Mouse (Mus musculus) telencephalon, adult 2 months (tissue): ENCODE data around the gene Mthfd1l.

Experiments used
- DNase-seq: peaks from one replicate; pipeline ENCODE4 v3.0.0-alpha.2; 2011; ENCODE audit warnings: low read depth, low spot score

Gene Mthfd1l

GRCm38 (mm10) chr10:3976623-3977010, 3.7 kb downstream of the Mthfd1l start:
- DNase-seq, result no peak

- DNase-seq, result no peak
Observed at GRCm38 (mm10) chr10:3978326-3978725, 5.4 kb downstream of the Mthfd1l start.

- no peak for DNase-seq
Observed at GRCm38 (mm10) chr10:3978792-3979488, 6.0 kb downstream of the Mthfd1l start.

- no peak for DNase-seq
Observed at GRCm38 (mm10) chr10:3980231-3980630, 7.3 kb downstream of the Mthfd1l start.

DNA sequence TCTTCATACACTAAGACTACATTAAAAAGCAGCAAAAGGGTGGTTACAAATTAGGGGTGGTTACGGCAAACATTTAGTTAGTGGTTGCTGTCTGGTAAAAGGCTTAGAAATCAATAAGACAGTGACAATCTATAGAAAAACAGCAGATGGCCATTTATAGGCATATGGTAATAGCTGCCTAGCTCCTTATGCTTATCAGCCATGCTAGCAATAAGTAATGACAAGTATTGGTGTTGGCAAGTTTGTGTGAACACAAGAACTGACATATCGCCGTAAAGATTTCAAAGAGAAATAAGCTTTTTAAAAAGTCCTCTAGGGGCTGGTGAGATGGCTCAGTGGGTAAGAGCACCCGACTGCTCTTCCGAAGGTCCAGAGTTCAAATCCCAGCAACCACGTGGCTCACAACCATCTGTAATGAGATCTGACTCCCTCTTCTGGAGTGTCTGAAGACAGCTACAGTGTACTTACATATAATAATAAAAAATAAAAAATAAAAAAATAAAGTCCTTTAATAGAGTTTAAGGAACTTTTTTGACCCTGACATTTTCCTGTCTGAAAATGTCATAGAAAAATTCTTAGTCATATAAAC, 17.5 kb downstream of the Mthfd1l start:
- no peak for DNase-seq

- no peak for DNase-seq
Observed at GRCm38 (mm10) chr10:3993365-3994102, 20.6 kb downstream of the Mthfd1l start.

GRCm38 (mm10) chr10:3995277-3995676, 22.4 kb downstream of the Mthfd1l start:
- no peak for DNase-seq

- peak; percentile 69 for DNase-seq
Observed at GRCm38 (mm10) chr10:3996170-3996876, 23.4 kb downstream of the Mthfd1l start.

DNA sequence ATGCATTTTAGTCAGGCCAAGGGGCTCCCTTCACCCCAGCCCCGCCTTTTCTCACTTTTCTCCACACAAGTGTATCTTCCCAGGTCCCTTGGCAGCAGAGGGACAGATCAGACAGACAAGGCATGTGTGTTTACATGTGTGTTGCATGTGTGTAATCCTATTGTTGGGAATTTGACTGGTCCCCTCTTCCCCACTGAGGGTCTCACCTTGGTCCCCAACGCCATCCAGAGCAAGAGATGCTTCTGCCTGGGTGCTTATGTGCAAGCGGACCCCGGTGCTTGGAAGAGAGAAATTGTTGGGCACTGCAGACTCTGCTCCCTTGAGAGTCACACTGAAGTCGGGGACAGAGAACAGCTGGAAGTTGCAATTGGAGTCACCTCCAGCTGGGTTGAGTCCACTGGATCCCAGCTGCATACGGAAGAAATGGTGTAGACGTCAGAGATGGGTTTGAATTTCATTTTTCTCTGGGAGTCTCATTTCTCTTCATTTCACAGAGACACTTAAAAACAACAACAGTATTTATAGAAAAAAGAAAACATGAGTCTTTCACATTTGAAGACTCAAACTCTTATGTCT, 25.0 kb downstream of the Mthfd1l start:
- no peak for DNase-seq

- no peak for DNase-seq
Observed at GRCm38 (mm10) chr10:4002711-4003110, 29.8 kb downstream of the Mthfd1l start.

- no peak for DNase-seq
Observed at GRCm38 (mm10) chr10:4005191-4005590, 32.3 kb downstream of the Mthfd1l start.

GRCm38 (mm10) chr10:4006296-4007015, 33.5 kb downstream of the Mthfd1l start:
- no peak for DNase-seq

DNA sequence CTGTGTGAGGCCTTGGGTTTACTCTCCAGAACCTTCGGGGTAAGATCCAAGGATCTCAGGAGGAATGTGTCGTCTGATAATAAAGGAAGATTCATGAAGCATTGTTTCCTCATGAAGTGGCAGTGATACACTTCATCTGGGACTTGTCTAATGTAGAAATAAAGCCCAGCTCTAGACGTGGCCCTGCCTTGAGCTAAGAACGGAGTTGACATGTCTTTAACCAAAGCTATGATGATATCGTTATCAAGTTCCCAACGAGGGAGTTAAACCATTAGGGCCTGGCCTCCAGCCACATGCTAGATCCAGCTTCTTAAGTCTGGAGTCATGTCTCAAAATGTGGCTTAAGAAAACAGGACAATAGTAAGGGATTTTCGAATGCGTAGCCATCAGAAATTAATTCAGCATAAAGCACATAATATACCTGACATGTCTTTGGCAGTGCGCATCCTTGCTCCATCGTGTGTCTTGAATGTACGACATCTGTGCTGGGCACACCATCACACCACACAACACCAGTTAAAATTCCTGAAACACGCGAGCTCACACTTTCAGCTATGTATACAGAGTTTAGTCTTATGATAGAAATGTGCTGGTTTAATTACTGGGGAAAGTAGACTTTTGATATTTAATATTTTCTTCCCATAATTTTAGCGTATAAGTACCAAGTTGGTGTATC, 49.8 kb downstream of the Mthfd1l start:
- no peak for DNase-seq

GRCm38 (mm10) chr10:4026616-4027015, 53.7 kb downstream of the Mthfd1l start:
- no peak for DNase-seq

DNA sequence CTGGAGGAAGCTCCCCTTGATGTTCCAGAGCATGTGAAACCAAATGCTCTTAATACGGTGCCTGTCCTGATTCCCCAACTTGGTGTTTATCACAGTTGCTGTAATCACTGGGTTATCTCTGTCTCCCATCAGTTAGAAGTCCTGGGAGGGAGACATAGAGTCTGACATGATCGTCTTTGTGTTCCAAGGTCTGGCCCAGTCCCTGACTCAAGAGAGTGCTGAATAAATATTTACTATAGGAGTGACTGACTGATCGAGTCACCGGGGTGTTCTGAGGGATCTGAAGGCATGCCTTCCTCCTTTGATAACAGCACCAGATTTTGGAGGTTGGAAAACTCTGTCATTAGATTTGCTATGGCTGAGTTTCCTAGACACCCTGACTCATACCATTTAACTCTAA, 54.5 kb downstream of the Mthfd1l start:
- no peak for DNase-seq

GRCm38 (mm10) chr10:4028851-4029442, 56.0 kb downstream of the Mthfd1l start:
- no peak for DNase-seq

DNA sequence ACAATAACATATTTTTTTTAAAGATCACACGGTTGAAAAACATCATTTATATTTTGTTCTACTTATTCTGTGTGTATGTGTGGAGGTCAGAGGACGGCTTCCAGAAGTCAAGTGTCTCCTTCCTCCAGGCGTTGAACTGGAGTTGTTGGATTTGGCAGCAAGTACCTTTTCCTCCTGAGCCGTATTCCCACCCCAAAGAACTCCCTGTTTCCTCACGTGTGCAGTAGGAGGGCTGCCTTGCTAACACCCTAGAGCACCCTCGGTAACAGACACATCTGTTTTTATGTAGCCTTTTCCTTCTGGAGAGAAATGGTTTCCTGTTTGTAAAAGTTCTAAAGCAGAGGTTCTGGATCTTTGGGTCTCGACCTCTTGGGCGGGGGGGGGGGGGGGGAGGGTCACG, 60.8 kb downstream of the Mthfd1l start:
- no peak for DNase-seq

DNA sequence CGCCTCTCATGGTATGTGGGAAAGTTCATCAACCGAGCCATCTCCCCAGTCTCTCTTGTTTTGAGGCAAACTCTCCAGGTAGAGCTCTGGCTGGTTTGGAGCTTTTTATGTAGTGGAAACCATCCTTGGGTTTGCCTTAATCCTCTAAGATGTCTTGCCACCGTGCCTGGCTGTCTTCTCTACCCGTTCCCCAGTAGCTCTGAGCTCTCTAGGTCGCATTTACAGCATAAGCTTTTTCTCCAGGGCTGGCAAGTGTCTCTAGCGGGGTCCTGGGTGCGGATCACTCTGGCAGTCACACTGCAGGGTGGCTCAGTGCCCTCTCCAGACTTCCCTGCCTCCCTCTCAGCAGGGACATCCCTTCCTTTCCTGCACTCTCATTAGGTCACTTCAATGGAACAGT, 63.6 kb downstream of the Mthfd1l start:
- no peak for DNase-seq

GRCm38 (mm10) chr10:4037066-4037465, 64.1 kb downstream of the Mthfd1l start:
- DNase-seq, result no peak

GRCm38 (mm10) chr10:4038576-4038975, 65.7 kb downstream of the Mthfd1l start:
- no peak for DNase-seq
